Mouse (Mus musculus): Measurements from ENCODE around the gene Nt5c1a. TPM values are rescaled to one million over a fixed set of nuclear protein-coding genes. Genes with fewer than 3 reads are reported as not detected.
A peak's percentile ranks its signal among the peaks of the same experiment; 100 is the strongest.

Gene Nt5c1a
- polyA plus RNA-seq, 1 experiment from 2014 or later: not detected

- no peak overlapping the region for H3K27ac ChIP-seq
- H3K36me3 ChIP-seq: no peaks in the 10 kb centered on the region
- H3K4me2 ChIP-seq: peak overlapping the region; percentile 84; the same call in 1 of the 2 replicates
- ATAC-seq (ENCODE audit: insufficient number of reproducible peaks, insufficient read depth, low FRiP score, low TSS enrichment, low read depth): no peak
- H3K4me1 ChIP-seq (replicated peaks): peaks cover 40% of the 10 kb centered on the region
- peaks cover 74% of the 10 kb centered on the region for H3K27me3 ChIP-seq
- no peaks in the 10 kb centered on the region for H3K9me3 ChIP-seq
- no peak overlapping the region for H3K4me3 ChIP-seq (replicated peaks)
- H3K9ac ChIP-seq (replicated peaks): no peak overlapping the region
- 65% methylated on average over 3 of the region's 3 CpGs for WGBS
Measured at GRCm38 (mm10) chr4:123232841-123233240, 31.5 kb downstream of the Nt5c1a start.

- peak; percentile 53 for ATAC-seq (ENCODE audit: insufficient number of reproducible peaks, insufficient read depth, low FRiP score, low TSS enrichment, low read depth)
- 1% methylated on average over 50 of the region's 52 CpGs for WGBS
- peak within 1 kb of the TSS; percentile 45 for H3K4me3 ChIP-seq (replicated peaks)
- H3K9ac ChIP-seq (replicated peaks): peak within 1 kb of the TSS; percentile 57
- H3K4me1 ChIP-seq (replicated peaks): peaks cover 40% of the 10 kb centered on the region
- peaks cover 77% of the 10 kb centered on the region for H3K27me3 ChIP-seq
- H3K27ac ChIP-seq: no peak within 1 kb of the TSS
- no peaks in the 10 kb centered on the region for H3K36me3 ChIP-seq
- no peaks in the 10 kb centered on the region for H3K9me3 ChIP-seq
- peak within 1 kb of the TSS; percentile 84 for H3K4me2 ChIP-seq
Measured at GRCm38 (mm10) chr4:123233492-123234084, 32.3 kb downstream of the Nt5c1a start, which contains the start of gene Heyl. Gene Heyl, plus strand, starts transcription at chr4:123233556.

GRCm38 (mm10) chr4:123235835-123236430 lies 34.6 kb downstream of the Nt5c1a start:
- Histone ChIP-seq H3K4me2 (no peak overlapping the region), H3K9ac (replicated peaks) (no peak overlapping the region), H3K4me1 (replicated peaks) (peaks cover 49% of the 10 kb centered on the region), H3K27me3 (peaks cover 77% of the 10 kb centered on the region), H3K27ac (no peak overlapping the region), H3K4me3 (replicated peaks) (no peak overlapping the region), H3K36me3 (no peaks in the 10 kb centered on the region), H3K9me3 (no peaks in the 10 kb centered on the region)
- 61% methylated on average over 9 of the region's 9 CpGs for whole genome bisulfite sequencing
- no peak for ATAC-seq (ENCODE audit: insufficient number of reproducible peaks, insufficient read depth, low FRiP score, low TSS enrichment, low read depth)

DNA sequence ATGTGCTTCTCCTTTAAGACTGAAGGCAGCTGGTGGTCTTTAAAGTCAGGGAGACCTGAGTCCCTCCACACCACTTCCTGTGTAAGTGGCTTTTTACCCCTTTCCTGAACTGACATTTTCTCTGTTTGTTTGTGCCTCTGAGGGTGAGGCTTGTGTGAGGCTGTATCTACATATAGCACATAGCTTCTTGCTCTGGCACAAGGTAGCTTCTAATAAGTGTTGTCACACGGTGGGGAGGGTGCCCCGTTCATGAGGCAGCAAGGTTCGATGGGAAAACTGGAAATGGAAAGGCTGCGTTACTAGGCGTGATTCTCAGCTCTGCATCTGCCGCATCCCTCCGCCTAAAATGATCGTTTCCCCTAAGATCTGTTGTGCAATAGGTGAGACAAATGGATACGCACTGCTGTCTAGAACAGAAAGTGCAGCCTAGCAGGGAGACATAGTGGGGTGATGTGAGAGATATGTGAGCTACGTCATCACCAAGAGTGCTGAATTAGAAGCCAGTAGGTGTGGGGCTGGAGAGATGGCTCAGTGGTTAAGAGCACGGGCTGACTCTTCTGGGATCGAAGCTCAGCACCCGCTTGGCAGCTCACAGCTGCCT lies 35.2 kb downstream of the Nt5c1a start:
- no peak for ATAC-seq (ENCODE audit: insufficient number of reproducible peaks, insufficient read depth, low FRiP score, low TSS enrichment, low read depth)
- Histone ChIP-seq H3K4me3 (replicated peaks) (no peak overlapping the region), H3K27me3 (peaks cover 79% of the 10 kb centered on the region), H3K4me1 (replicated peaks) (peaks cover 49% of the 10 kb centered on the region), H3K36me3 (no peaks in the 10 kb centered on the region), H3K4me2 (no peak overlapping the region), H3K9me3 (no peaks in the 10 kb centered on the region), H3K27ac (no peak overlapping the region; the same call in 1 of the 2 replicates), H3K9ac (replicated peaks) (no peak overlapping the region)
- 83% methylated on average over 13 of the region's 13 CpGs for WGBS

DNA sequence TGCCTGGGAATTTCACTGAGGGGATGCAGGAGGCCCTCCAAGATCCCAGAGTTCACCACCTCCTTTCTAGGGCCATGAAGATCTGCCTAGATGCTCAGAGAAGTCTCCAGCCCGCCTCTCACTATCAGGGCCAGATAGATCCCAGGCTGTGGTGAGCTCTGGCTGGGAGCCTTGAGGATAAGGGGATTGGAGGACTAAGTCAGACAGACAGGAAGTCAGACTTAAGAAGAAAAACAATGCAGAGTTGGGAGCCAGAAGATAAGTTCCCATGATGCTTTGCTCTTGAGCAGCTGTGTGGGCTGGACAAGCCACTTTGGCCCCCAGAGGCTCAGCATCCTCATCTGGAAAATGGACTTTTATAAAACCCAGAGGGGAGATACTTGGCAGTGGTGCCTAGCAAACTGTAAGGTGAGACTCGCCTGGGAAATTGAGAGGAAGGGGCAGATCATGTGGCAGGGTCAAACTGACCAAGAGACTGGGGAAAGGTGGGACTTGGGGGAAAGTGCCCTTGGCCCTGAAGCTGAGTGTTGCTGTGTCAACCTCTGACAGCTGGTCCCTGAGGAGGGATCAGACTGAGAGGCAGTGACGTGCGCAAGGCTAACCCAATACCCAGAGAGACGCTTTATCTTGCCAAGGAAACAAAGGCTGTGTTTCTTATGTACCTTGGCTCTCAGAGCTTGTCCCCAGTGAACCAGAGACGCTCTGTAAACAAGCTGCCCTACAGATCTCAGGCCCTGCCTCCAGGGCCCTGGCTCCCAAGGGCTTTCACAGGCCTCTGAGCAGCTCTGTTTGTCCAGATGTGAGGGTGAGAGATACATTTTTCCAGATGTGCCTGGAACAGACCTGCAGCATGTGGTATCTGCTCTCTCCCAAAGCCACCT lies 36.3 kb downstream of the Nt5c1a start:
- Histone ChIP-seq H3K36me3 (no peaks in the 10 kb centered on the region), H3K4me2 (no peak overlapping the region), H3K4me1 (replicated peaks) (peaks cover 49% of the 10 kb centered on the region), H3K4me3 (replicated peaks) (no peak overlapping the region), H3K9ac (replicated peaks) (no peak overlapping the region), H3K27me3 (peaks cover 75% of the 10 kb centered on the region), H3K27ac (0 out of 2 replicates have a peak overlapping the region, but pooled peaks have one; percentile 17), H3K9me3 (no peaks in the 10 kb centered on the region)
- ATAC-seq (ENCODE audit: insufficient number of reproducible peaks, insufficient read depth, low FRiP score, low TSS enrichment, low read depth): no peak
- 57% methylated on average over 6 of the region's 6 CpGs for WGBS

DNA sequence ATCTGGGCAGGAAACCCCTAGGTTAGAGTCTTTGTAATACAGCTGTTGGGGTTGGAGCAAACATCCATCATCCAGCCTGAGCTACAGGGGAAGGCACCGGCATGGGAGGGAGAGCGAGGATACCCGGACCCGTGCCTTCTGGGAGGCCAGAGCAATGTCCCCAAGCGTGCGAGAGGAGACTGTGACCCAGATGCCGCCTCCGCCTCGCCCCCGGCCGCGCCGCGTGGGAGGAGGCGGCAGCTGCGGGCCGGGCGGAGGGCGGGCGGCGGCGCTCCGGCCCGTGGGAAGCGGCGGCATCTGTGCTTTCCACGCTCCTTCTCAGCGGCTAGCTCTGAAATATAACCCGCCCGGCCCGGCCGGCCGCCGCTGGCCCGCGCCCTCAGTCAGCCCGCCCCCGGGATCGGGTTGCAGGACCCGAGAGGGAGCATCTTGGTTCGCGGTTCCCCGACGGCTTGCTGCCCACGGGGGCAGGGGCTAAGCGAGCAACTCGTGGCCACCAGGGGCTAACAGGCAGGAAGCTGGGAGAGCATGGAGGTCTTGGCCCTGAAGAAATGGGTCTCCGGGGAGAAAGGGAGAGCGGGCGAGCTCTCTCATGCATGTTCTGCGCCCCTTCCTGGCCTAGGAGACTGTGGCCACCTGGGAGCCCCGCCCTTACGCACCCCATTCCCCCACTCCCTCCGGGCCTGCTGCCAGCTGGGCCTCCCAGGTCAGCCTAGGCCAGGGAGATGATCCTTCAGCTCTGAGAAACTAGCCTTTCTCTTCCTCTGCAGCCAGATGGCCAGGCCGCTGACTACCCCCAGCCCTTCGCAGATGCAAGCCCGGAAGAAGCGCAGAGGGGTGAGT lies 38.3 kb downstream of the Nt5c1a start:
- Histone ChIP-seq H3K4me2 (peak overlapping the region; percentile 66), H3K9ac (replicated peaks) (peak overlapping the region; percentile 38), H3K4me1 (replicated peaks) (peaks cover 37% of the 10 kb centered on the region), H3K27ac (peak overlapping the region; percentile 42), H3K27me3 (peaks cover 58% of the 10 kb centered on the region), H3K9me3 (no peaks in the 10 kb centered on the region), H3K4me3 (replicated peaks) (peak overlapping the region; percentile 38), H3K36me3 (no peaks in the 10 kb centered on the region)
- ATAC-seq (ENCODE audit: insufficient number of reproducible peaks, insufficient read depth, low FRiP score, low TSS enrichment, low read depth): peak; percentile 66; the same call in 1 of the 2 replicates
- 4% methylated on average over 58 of the region's 58 CpGs for WGBS

- WGBS: 85% methylated on average over 7 of the region's 7 CpGs
- H3K27me3 ChIP-seq: peaks cover 9% of the 10 kb centered on the region; the same call in 1 of the 2 replicates
- H3K4me1 ChIP-seq (replicated peaks): peaks cover 12% of the 10 kb centered on the region
- H3K36me3 ChIP-seq: no peaks in the 10 kb centered on the region
- no peaks in the 10 kb centered on the region for H3K9me3 ChIP-seq
- no peak for ATAC-seq (ENCODE audit: insufficient number of reproducible peaks, insufficient read depth, low FRiP score, low TSS enrichment, low read depth)
- no peak overlapping the region for H3K4me3 ChIP-seq (replicated peaks)
- H3K9ac ChIP-seq (replicated peaks): no peak overlapping the region
- H3K27ac ChIP-seq: no peak overlapping the region
- H3K4me2 ChIP-seq: no peak overlapping the region
Measured at GRCm38 (mm10) chr4:123246221-123246620, 44.9 kb downstream of the Nt5c1a start.

DNA sequence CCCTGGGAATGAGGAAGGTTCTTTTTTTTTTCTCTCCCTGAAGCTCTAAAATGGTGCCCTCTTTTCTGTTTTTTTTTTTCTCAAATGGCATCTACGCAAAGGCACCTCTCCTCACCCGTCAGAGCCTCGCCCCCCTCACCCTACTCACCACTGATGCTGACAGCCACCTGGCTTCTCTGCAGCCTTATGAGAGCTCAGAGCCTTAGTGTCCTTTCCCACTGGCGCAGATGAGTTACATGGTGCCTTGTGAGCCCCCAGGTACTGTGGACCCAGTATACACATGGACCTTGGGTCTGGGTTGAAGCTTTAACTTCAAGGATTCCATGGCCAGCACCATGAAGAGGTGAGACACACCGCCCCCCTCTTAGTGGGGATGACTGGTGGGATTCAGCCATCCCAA lies 45.3 kb downstream of the Nt5c1a start:
- H3K4me3 ChIP-seq (replicated peaks): no peak overlapping the region
- H3K9me3 ChIP-seq: no peaks in the 10 kb centered on the region
- H3K27me3 ChIP-seq: peaks cover 5% of the 10 kb centered on the region; the same call in 1 of the 2 replicates
- WGBS: 93% methylated on average over 5 of the region's 5 CpGs
- no peaks in the 10 kb centered on the region for H3K36me3 ChIP-seq
- no peak overlapping the region for H3K4me2 ChIP-seq
- peaks cover 12% of the 10 kb centered on the region for H3K4me1 ChIP-seq (replicated peaks)
- no peak overlapping the region for H3K9ac ChIP-seq (replicated peaks)
- no peak for ATAC-seq (ENCODE audit: insufficient number of reproducible peaks, insufficient read depth, low FRiP score, low TSS enrichment, low read depth)
- H3K27ac ChIP-seq: no peak overlapping the region

- Histone ChIP-seq H3K27me3 (peaks cover 5% of the 10 kb centered on the region; the same call in 1 of the 2 replicates), H3K4me2 (no peak overlapping the region), H3K36me3 (no peaks in the 10 kb centered on the region), H3K9me3 (no peaks in the 10 kb centered on the region), H3K9ac (replicated peaks) (no peak overlapping the region), H3K4me3 (replicated peaks) (no peak overlapping the region), H3K4me1 (replicated peaks) (peaks cover 12% of the 10 kb centered on the region), H3K27ac (no peak overlapping the region)
- WGBS: 61% methylated on average over 7 of the region's 7 CpGs
- no peak; the same call in 1 of the 2 replicates for ATAC-seq (ENCODE audit: insufficient number of reproducible peaks, insufficient read depth, low FRiP score, low TSS enrichment, low read depth)
Measured at GRCm38 (mm10) chr4:123247147-123247880, 46.0 kb downstream of the Nt5c1a start.

Data from limb, embryonic 12.5 days (tissue).